Mouse (Mus musculus) small intestine, adult 2 months (tissue): ENCODE results near the gene Olfr218.

Experiments
- CTCF ChIP-seq: fragments of 200-500 bp; IDR thresholded peaks from 2 replicates; pipeline ENCODE4 v1.5.1; 2012; ENCODE audit warnings: low read depth, mild to moderate bottlenecking, control low read depth, inconsistent platforms, low read length, moderate library complexity, mixed read lengths; ENCODE audit not compliant: insufficient replicate concordance, insufficient read length; ENCODE audit errors: extremely low read depth
- POLR2A ChIP-seq: fragments of 200-500 bp; IDR thresholded peaks from 2 replicates; pipeline ENCODE4 v1.6.1; 2012; ENCODE audit warnings: low read depth, mild to moderate bottlenecking, control low read depth, inconsistent platforms, low read length, moderate library complexity

DNA sequence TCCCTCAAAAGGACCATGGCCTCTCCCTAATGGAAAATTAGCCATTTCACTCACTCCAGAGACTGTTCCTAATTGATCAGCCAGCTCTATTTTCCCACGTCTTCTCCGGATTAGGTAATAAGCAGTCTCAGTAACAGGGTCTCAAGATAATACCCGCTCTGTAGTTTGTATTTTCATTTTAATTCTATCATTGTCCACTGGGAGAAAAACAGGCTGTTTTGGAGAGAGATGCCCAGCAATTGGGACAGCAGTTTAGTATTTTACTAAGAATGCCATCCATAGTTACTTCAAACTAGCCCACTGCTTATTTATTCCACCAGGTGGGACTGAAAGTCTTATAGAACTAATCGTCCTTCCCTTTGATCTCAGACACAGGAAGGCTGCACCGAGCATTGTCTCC, at the start of gene Olfr218:
- TF ChIP-seq CTCF = no peak
- no peak for TF ChIP-seq POLR2A
